Mouse (Mus musculus): ENCODE measurements around the gene Rhpn2.

The Rhpn2 gene

DNA sequence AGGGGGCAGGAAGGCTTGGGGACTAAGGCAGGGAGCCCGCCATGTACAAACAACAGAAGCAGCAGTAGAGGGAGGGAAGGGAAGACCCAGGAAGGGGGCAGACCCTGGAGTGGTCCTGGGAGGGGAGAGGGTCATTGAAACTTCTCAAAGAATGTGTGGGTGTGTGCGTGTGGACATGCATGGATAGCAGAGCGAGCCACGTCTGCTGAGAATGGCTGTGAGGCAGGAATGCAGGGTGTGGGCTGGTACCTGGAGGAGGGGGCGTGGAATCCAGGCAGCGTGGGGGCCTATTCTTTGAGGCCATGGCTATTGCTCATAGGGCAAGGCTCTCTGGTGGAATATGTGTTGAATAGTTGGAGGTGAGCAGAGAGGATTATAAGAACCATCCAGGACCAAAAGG is 54.7 kb downstream of the Rhpn2 start:
- DNase-seq (ENCODE audit: low read depth, low spot score): peak; percentile 89

DNA sequence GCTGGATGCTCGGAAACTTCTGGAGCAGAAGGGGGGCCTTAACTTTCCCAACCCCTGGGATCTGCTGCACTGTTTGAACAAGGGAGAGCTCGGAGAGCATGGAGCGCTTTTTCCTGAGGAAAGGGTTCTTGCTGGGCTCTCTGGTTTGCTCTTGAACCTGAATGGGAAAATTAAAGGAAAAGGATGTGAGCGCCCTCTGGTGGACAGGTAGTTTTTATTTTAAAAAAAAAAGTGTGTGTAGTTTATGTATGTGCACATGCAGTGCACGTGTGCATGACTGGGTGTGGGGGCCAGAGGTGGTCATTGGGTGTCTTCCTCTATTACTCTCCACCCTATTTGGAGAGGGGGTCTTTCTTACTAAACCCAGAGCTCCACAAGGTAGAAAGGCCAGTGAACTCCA is 59.0 kb downstream of the Rhpn2 start:
- peak; percentile 74 for DNase-seq (ENCODE audit: low read depth, low spot score)

DNA sequence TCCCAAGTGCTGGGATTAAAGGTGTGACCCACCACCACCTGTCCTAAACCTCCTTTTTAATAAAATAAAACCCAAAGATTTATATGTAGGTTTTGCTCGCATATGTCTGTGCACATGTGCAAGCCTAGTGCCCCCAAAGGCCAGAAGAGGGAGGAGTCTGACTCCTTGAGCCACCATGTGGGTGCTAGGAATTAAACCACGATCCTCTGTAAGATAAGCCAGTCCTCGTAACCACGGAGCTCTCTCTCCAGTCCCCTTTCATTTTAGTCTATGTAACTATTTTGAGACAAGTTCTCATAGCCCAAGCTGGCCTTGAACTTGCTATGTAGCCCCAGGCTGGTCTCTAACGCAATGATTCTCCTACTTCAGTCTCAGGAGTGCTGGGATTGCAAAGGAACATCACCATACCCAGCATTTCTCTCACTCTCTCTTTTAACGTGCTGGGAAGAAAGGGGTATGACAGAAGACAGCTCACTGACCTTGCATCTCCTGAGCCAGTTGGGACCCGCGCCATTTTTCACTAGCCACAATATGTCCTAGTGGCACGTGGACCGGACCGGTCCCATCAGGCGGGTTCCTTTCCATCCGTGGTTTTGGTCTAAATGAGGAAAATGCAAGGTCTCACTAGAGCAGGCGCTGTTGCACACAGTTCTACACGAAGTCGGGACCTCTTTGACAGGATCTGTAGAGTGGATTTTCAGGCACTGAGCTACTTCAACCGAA is 61.9 kb downstream of the Rhpn2 start:
- DNase-seq (ENCODE audit: low read depth, low spot score): no peak

DNA sequence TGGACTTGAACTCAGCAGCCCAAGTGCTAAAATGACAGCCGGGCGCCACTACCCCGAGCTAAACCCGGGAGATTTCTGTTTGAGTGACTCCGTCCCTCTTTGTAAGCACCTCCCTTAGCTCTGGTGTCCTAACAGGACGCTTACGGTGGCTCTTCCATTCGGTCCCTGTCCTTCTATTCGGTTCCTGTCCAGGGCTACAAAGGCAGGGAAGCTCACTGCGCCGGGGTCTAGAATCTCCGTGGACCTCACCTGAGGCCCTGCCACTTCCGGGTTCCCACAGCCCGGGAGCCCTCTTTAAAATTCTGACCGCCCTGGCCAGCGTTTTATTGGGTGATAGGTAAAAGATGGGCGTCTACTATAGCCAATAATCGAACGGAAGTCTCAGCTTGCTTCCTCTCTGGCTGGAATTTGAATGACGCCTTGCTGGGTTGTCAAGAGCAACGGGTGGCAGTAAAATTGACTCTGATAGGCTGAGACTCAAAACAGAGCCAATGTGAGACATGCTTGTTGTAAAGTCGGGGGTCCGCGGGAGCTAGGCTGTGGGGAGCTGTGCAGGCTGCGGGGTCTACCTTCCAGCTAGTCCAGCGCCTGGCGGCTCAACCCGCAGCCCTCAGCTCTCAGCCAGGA is 62.7 kb downstream of the Rhpn2 start, which contains the start of the genes Faap24 and Cep89:
Gene Faap24, minus strand, starts transcription at position 295 of the 627 bp plus-strand sequence.
Gene Cep89, plus strand, starts transcription at position 494 of the 627 bp plus-strand sequence.
- DNase-seq (ENCODE audit: low read depth, low spot score): peak; percentile 100

DNA sequence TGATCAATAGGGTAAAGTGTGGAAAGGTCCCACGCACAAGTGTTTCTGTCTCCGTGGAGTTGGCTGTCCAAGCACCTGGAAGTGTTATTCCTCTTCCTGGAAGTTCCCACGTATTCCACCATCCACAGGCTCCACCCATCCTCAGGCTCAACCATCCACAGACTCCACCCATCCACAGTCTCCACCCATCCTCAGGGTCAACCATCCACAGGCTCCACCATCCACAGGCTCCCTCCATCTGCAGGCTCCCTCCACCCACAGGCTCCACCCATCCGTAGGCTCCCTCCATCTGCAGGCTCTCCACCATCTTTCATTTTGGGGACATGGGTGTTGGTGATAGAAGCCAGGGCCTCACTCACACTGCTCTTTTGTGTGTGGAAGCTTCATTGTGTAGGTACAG is 67.2 kb downstream of the Rhpn2 start:
- peak; percentile 95 for DNase-seq (ENCODE audit: low read depth, low spot score)

DNA sequence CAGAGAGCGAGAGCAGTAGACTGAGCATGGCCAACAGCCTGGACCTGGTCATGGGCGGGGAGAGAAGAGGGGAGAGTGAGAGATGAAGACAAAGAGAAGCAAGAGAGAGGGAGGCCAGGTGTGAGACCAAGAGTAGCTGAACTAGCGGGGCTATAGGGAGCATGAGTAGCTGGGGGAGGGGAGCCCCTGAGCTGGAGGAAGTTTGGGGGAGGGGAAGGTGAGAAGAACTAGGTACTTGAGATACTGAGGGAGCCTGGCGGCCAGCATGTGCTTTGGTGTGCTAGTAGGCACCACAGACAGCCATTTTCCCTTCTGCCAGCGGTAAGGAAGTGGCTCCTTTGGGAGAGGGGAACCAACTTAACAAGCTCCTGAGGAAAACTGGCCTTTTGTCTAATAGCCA is 81.3 kb downstream of the Rhpn2 start:
- peak; percentile 30 for DNase-seq (ENCODE audit: low read depth, low spot score)

DNA sequence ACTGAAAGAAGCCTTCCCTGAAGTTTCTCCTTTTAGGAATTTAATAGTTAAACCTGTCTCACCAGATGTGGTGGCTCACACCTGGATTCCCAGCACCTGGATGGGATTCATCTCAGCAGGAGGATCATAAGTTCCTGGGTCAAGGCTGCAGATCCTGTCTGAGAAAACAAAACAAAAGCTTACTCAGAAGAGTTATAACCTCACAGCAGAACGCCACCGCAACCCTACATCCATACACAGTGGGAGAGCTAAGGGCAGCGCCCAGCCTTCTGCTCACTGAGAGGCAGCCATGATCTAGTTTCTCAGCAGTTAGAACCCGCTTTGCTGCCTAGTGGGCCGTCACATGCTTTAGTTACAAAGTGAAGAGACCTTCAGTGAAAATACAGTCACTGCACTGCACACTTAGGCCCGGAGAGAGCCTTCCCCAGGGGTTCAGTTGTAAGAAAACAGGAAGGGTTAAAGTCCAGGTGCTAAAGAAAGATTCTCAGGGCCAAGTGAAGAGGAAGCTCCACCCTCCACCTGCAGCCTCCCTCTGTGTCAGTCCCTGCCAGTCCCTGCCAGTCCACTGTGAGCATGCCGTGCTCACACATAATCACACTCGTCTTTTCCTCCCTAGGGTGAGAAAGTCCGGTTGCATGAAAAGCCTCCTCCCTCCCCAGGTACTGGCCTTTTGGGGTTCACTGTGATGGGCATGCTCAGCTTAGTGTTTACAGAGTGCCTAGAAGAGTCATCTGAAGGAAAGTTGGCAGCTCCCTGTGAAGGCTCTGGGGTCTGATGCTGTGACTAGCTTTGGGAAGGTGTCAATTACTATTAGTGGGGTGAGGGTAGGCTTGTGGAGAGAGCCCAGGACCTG is 82.1 kb downstream of the Rhpn2 start:
- no peak for DNase-seq (ENCODE audit: low read depth, low spot score)

DNA sequence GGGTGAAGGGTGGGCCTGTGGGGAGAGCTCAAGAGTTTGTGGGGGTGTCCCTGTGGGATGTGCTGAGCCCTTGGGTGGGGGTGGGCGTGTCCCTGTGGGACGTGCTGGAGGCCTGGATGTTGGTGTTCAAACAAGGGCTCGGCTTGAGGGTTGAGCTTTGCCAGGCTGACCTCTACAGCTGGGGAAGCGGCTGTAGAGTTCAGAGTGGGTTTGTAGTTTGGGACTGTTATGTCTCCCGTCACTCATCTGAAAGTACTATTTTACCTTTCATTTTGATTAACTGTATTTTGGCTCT is 82.6 kb downstream of the Rhpn2 start:
- DNase-seq (ENCODE audit: low read depth, low spot score): no peak

DNA sequence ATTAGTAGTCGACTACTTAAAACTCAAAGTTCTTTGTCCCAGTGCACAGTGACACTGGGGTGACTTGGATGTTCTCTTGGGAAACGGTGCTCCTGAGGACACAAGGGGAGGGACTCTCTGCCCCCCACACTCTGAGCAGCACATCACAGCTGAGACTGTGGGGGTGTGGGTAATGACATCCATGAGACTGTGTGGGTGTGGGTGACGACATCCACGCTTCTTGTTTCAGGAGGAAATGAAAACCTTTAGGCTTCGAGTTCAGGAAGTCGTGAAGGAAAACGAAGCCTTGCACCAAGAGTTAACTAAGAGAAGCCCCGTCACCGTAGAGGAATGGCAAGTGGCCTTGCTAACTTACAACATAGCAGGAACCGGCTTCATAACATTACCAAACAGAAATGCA is 89.1 kb downstream of the Rhpn2 start:
- DNase-seq (ENCODE audit: low read depth, low spot score): no peak

DNA sequence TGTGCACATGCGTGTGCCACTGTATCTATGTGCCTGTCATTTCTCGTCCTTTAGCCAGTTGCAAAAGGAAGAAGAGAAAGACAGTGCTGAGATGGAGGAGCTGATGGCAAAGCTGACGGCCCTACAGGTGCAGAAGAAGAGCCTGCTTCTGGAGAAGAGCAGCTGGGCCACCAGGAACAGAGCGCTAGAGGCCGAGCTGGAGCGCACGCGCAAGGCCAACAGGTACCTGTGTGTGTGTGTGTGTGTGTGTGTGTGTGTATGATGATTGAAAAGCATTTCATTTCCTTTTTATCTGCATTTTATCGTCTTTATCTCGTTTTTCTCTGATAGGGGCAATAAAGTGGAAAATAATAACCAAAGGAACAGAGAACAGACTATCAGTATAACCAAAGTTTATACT is 94.2 kb downstream of the Rhpn2 start:
- DNase-seq (ENCODE audit: low read depth, low spot score): no peak

DNA sequence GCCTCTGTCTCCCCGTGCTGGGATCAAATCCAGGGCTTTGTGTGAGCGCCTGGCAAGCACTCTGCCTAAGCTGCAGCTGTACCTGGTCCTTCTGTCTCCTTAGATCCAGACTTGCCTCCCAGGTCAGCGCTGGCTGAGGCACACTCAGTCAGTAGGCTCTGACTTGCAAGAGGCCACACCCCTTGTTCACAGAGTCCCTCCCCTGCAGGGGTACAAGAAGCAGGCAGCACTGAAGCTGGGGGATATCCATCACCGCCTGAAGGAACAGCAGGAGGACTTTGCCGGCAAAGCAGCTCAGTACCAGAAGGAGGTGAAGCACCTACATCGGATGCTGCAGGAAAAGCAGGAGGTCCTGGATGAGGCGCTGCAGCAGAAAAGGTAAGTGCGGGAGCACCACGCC is 101.3 kb downstream of the Rhpn2 start:
- peak; percentile 61 for DNase-seq (ENCODE audit: low read depth, low spot score)

Measured in R1 (cell line).